Mouse (Mus musculus) stomach, embryonic 15.5 days (tissue): ENCODE measurements around the gene Notum. TPM values are rescaled to one million over a fixed set of nuclear protein-coding genes. Genes with fewer than 3 reads are reported as not detected.

Experiments used
- ATAC-seq: fragments of 200-750 bp; cut with Nextera tagmentation; 2 replicates; pipeline ENCODE4 v1.8.0; 2017; ENCODE audit warnings: low read depth, moderate number of reproducible peaks, moderate TSS enrichment; ENCODE audit not compliant: insufficient read depth, low FRiP score
- H3K27ac ChIP-seq: fragments of 300-500 bp; sonication (generic); 2 replicates; pipeline ENCODE4 v1.5.1; 2015; ENCODE audit warnings: mild to moderate bottlenecking, inconsistent platforms
- H3K27me3 ChIP-seq: fragments of 300-500 bp; sonication (generic); replicated peaks from 2 replicates; pipeline ENCODE4 v1.6.1; 2015; ENCODE audit warnings: inconsistent platforms
- H3K36me3 ChIP-seq: fragments of 300-500 bp; sonication (generic); 2 replicates; pipeline ENCODE4 v1.6.1; 2015; ENCODE audit warnings: inconsistent platforms
- H3K4me1 ChIP-seq: fragments of 300-500 bp; sonication (generic); 2 replicates; pipeline ENCODE4 v1.6.1; 2015; ENCODE audit warnings: inconsistent platforms
- H3K4me2 ChIP-seq: fragments of 300-500 bp; sonication (generic); 2 replicates; pipeline ENCODE4 v1.6.1; 2015; ENCODE audit warnings: mild to moderate bottlenecking, inconsistent platforms
- H3K4me3 ChIP-seq: fragments of 300-500 bp; sonication (generic); replicated peaks from 2 replicates; pipeline ENCODE4 v1.5.1; 2015; ENCODE audit warnings: inconsistent platforms
- H3K9ac ChIP-seq: fragments of 300-500 bp; sonication (generic); 2 replicates; pipeline ENCODE4 v1.6.1; 2015; ENCODE audit warnings: inconsistent platforms
- H3K9me3 ChIP-seq: fragments of 300-500 bp; sonication (generic); 2 replicates; pipeline ENCODE4 v1.6.1; 2016; ENCODE audit warnings: inconsistent platforms
- WGBS: fragments of 180-500 bp; shearing (Covaris S2); methylation state at CpG from one replicate; pipeline ENCODE4 v1.1.7; 2015; 5-methylcytosine and 5-hydroxymethylcytosine counted together
- polyA plus RNA-seq: library from polyadenylated mRNA; unstranded; fragments of >200 nt; fragmentation: Nextera tagmentation; extraction: Ambion mirVana; gene quantifications from 2 replicates; pipeline ENCODE4 v1.2.1, GENCODE M21; 2015

The Notum gene
- polyA plus RNA-seq, 1 experiment from 2014 or later, result 4.9 TPM

DNA sequence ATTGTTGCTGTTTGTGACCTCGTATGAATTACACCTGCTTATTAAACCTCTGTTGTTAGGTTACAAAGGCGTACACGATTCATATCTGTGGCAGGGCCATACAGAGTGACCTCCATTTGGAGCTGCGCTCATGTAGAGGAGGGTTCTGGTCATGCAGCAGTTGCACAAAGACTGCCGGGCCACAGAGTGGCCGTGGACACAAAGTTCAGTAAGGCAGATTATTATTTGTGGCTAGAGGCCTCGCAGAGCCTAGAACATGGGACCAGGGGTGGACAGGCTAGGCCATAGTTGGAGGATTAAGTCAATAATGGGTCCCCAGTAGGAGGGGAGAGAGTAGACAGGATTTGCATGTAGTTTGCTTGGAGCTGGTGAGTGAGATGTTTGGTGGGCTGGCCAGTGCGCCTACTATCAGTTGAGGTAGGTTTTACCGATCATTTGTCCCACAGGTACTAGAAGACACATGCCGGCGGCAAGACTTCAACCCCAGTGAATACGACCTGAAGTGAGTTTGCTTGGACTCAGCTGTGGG is 12.7 kb upstream of the Notum start:
- H3K4me2 ChIP-seq, result peak overlapping the region; percentile 82
- 35% methylated on average over 12 of the region's 12 CpGs for WGBS
- H3K9me3 ChIP-seq, result no peaks in the 10 kb centered on the region
- no peaks in the 10 kb centered on the region for H3K27me3 ChIP-seq
- peaks cover 14% of the 10 kb centered on the region; the same call in 1 of the 2 replicates for H3K36me3 ChIP-seq
- ATAC-seq, result peak; percentile 6; the same call in 1 of the 2 replicates
- peaks cover 9% of the 10 kb centered on the region; the same call in 1 of the 2 replicates for H3K4me1 ChIP-seq
- H3K9ac ChIP-seq, result peak overlapping the region; percentile 49
- peak overlapping the region; percentile 90 for H3K27ac ChIP-seq
- peak overlapping the region; percentile 81 for H3K4me3 ChIP-seq

- Histone ChIP-seq H3K4me3 (peak within 1 kb of the TSS; percentile 81), H3K4me1 (peaks cover 9% of the 10 kb centered on the region; the same call in 1 of the 2 replicates), H3K27ac (peak within 1 kb of the TSS; percentile 90), H3K9me3 (no peaks in the 10 kb centered on the region), H3K36me3 (peaks cover 8% of the 10 kb centered on the region; the same call in 1 of the 2 replicates), H3K4me2 (peak within 1 kb of the TSS; percentile 82), H3K9ac (peak within 1 kb of the TSS; percentile 49), H3K27me3 (no peaks in the 10 kb centered on the region)
- 1% methylated on average over 83 of the region's 83 CpGs for WGBS
- ATAC-seq, result peak; percentile 97
Observed at GRCm38 (mm10) chr11:120672687-120673593, 12.0 kb upstream of the Notum start, which contains the start of gene Aspscr1. TSS of gene Aspscr1 (plus strand) at chr11:120672973.

GRCm38 (mm10) chr11:120666617-120667016 is 5.6 kb upstream of the Notum start:
- ATAC-seq, result no peak
- Histone ChIP-seq H3K9me3 (no peaks in the 10 kb centered on the region), H3K9ac (no peak overlapping the region), H3K4me3 (no peak overlapping the region), H3K27ac (no peak overlapping the region), H3K36me3 (no peaks in the 10 kb centered on the region), H3K4me1 (peaks cover 4% of the 10 kb centered on the region; the same call in 1 of the 2 replicates), H3K27me3 (peaks cover 16% of the 10 kb centered on the region), H3K4me2 (no peak overlapping the region)
- 18% methylated on average over 3 of the region's 3 CpGs for WGBS

GRCm38 (mm10) chr11:120665406-120665805 is 4.4 kb upstream of the Notum start:
- H3K4me3 ChIP-seq, result no peak overlapping the region
- WGBS, result 67% methylated on average over 3 of the region's 3 CpGs
- H3K4me1 ChIP-seq, result peaks cover 13% of the 10 kb centered on the region
- ATAC-seq, result peak; percentile 36; the same call in 1 of the 2 replicates
- no peak overlapping the region for H3K4me2 ChIP-seq
- H3K36me3 ChIP-seq, result no peaks in the 10 kb centered on the region
- H3K9me3 ChIP-seq, result no peaks in the 10 kb centered on the region
- H3K9ac ChIP-seq, result no peak overlapping the region
- peaks cover 28% of the 10 kb centered on the region for H3K27me3 ChIP-seq
- H3K27ac ChIP-seq, result no peak overlapping the region

GRCm38 (mm10) chr11:120663714-120664113 is 2.7 kb upstream of the Notum start:
- no peak overlapping the region for H3K27ac ChIP-seq
- H3K9ac ChIP-seq, result no peak overlapping the region
- ATAC-seq, result no peak
- H3K27me3 ChIP-seq, result peaks cover 45% of the 10 kb centered on the region
- H3K4me1 ChIP-seq, result peaks cover 22% of the 10 kb centered on the region
- H3K36me3 ChIP-seq, result no peaks in the 10 kb centered on the region
- WGBS, result 81% methylated on average over 5 of the region's 5 CpGs
- no peak overlapping the region for H3K4me2 ChIP-seq
- H3K9me3 ChIP-seq, result no peaks in the 10 kb centered on the region
- no peak overlapping the region for H3K4me3 ChIP-seq

- Histone ChIP-seq H3K4me3 (no peak overlapping the region), H3K4me2 (no peak overlapping the region)
- 79% methylated on average over 6 of the region's 6 CpGs for WGBS
Observed at GRCm38 (mm10) chr11:120662759-120663158, 1.8 kb upstream of the Notum start.

GRCm38 (mm10) chr11:120660301-120661075 is 487 bp downstream of the Notum start:
- H3K27ac ChIP-seq, result no peak overlapping the region
- H3K4me3 ChIP-seq, result peak overlapping the region; percentile 46
- under 1% methylated on average over 70 of the region's 95 CpGs for WGBS
- peak overlapping the region; percentile 82 for H3K4me2 ChIP-seq
- no peaks in the 10 kb centered on the region for H3K36me3 ChIP-seq
- H3K9me3 ChIP-seq, result no peaks in the 10 kb centered on the region
- H3K9ac ChIP-seq, result no peak overlapping the region
- peaks cover 68% of the 10 kb centered on the region for H3K27me3 ChIP-seq
- peak; percentile 59; the same call in 1 of the 2 replicates for ATAC-seq
- H3K4me1 ChIP-seq, result peaks cover 20% of the 10 kb centered on the region

More at GRCm38 (mm10) chr11:120662759-120663158, 1.8 kb upstream of the Notum start:
- no peak for ATAC-seq
- peaks cover 53% of the 10 kb centered on the region for H3K27me3 ChIP-seq
- no peak overlapping the region for H3K9ac ChIP-seq
- no peaks in the 10 kb centered on the region for H3K36me3 ChIP-seq
- peaks cover 22% of the 10 kb centered on the region for H3K4me1 ChIP-seq
- H3K9me3 ChIP-seq, result no peaks in the 10 kb centered on the region
- H3K27ac ChIP-seq, result no peak overlapping the region

- WGBS, result 5% methylated on average over 44 of the region's 50 CpGs
- Histone ChIP-seq H3K4me3 (peak overlapping the region; percentile 46), H3K27me3 (peaks cover 68% of the 10 kb centered on the region), H3K27ac (no peak overlapping the region), H3K4me1 (peaks cover 18% of the 10 kb centered on the region), H3K9me3 (no peaks in the 10 kb centered on the region), H3K4me2 (peak overlapping the region; percentile 82), H3K9ac (no peak overlapping the region), H3K36me3 (no peaks in the 10 kb centered on the region)
- no peak for ATAC-seq
Observed at GRCm38 (mm10) chr11:120659509-120660300, 1.3 kb downstream of the Notum start.

- Histone ChIP-seq H3K9ac (no peak overlapping the region), H3K4me2 (peak overlapping the region; percentile 82), H3K27ac (no peak overlapping the region), H3K36me3 (no peaks in the 10 kb centered on the region), H3K9me3 (no peaks in the 10 kb centered on the region), H3K4me1 (peaks cover 18% of the 10 kb centered on the region), H3K27me3 (peaks cover 67% of the 10 kb centered on the region), H3K4me3 (peak overlapping the region; percentile 46; the same call in 1 of the 2 replicates)
- no peak for ATAC-seq
- 3% methylated on average over 24 of the region's 24 CpGs for WGBS
Observed at GRCm38 (mm10) chr11:120658876-120659410, 2.0 kb downstream of the Notum start.

GRCm38 (mm10) chr11:120657301-120657700 is 3.7 kb downstream of the Notum start:
- peaks cover 58% of the 10 kb centered on the region for H3K27me3 ChIP-seq
- H3K4me1 ChIP-seq, result peaks cover 18% of the 10 kb centered on the region
- H3K9ac ChIP-seq, result no peak overlapping the region
- no peak overlapping the region for H3K27ac ChIP-seq
- no peak overlapping the region for H3K4me3 ChIP-seq
- no peaks in the 10 kb centered on the region for H3K36me3 ChIP-seq
- no peaks in the 10 kb centered on the region for H3K9me3 ChIP-seq
- 78% methylated on average over 4 of the region's 4 CpGs for WGBS
- H3K4me2 ChIP-seq, result no peak overlapping the region
- ATAC-seq, result no peak

- Histone ChIP-seq H3K4me2 (no peak overlapping the region), H3K9ac (no peak overlapping the region), H3K27me3 (peaks cover 33% of the 10 kb centered on the region), H3K4me1 (peaks cover 3% of the 10 kb centered on the region), H3K4me3 (no peak overlapping the region), H3K9me3 (no peaks in the 10 kb centered on the region), H3K36me3 (no peaks in the 10 kb centered on the region), H3K27ac (no peak overlapping the region)
- ATAC-seq, result no peak
- WGBS, result 67% methylated on average over 3 of the region's 3 CpGs
Observed at GRCm38 (mm10) chr11:120654741-120655140, 6.2 kb downstream of the Notum start.
